Mouse (Mus musculus): Measurements from ENCODE around the gene Metap1d. TPM values are rescaled to one million over a fixed set of nuclear protein-coding genes. Genes with fewer than 3 reads are reported as not detected.

The Metap1d gene
- total and polyA plus RNA-seq, 3 experiments = 19.5 to 28.5 TPM; not detected in 1

GRCm38 (mm10) chr2:71534242-71535052 lies 81.4 kb downstream of the Metap1d start:
- no peaks in the 10 kb centered on the region for H3K27me3 ChIP-seq (ENCODE audit: control insufficient read depth in 1 of 2, insufficient read depth in 2 of 2, low read length in 2 of 2)
- peaks cover 0 to 3% of the 10 kb centered on the region in 2 experiments; a peak in 1 of 4 replicates for H3K4me1 ChIP-seq (ENCODE audit: control insufficient read depth in 1 of 2, insufficient read depth in 2 of 2, low read length in 2 of 2)
- H3K4me3 ChIP-seq (ENCODE audit: control insufficient read depth in 1 of 2, insufficient read depth in 1 of 2, low read depth in 2 of 2, low read length in 2 of 2) = no peak overlapping the region
- no peak overlapping the region for H3K27ac ChIP-seq (ENCODE audit: control insufficient read depth, low read depth, low read length)
- TF ChIP-seq NRF1 (IDR thresholded peaks at IDR 0.05; ENCODE audit: insufficient read depth, low read depth, low read length, poor library complexity, severe bottlenecking) (no peak), RAD21 (IDR thresholded peaks at IDR 0.05; ENCODE audit: low read depth, low read length) (no peak)
- no peak overlapping the region for H3K9ac ChIP-seq (ENCODE audit: control insufficient read depth, low read depth, low read length, poor library complexity, severe bottlenecking)
- DNase-seq (ENCODE audit: low read depth, low spot score) = no peak
- H3K9me3 ChIP-seq (replicated peaks; ENCODE audit: insufficient read depth, low read length) = no peaks in the 10 kb centered on the region
- peaks cover 3% of the 10 kb centered on the region; the same call in 1 of the 2 replicates for H3K79me2 ChIP-seq (ENCODE audit: control insufficient read depth, insufficient read depth, low read length, poor library complexity)
- H3K36me3 ChIP-seq (ENCODE audit: control insufficient read depth in 1 of 2, insufficient read depth in 2 of 2, low read length in 2 of 2) = peaks cover 0 to 4% of the 10 kb centered on the region in 2 experiments; a peak in 2 of 4 replicates

- Histone ChIP-seq H3K4me3 (ENCODE audit: control insufficient read depth in 1 of 2, insufficient read depth in 1 of 2, low read depth in 2 of 2, low read length in 2 of 2) (no peak overlapping the region), H3K27me3 (ENCODE audit: control insufficient read depth in 1 of 2, insufficient read depth in 2 of 2, low read length in 2 of 2) (no peaks in the 10 kb centered on the region), H3K36me3 (ENCODE audit: control insufficient read depth in 1 of 2, insufficient read depth in 2 of 2, low read length in 2 of 2) (peaks cover 0 to 12% of the 10 kb centered on the region in 2 experiments; a peak in 2 of 4 replicates), H3K4me1 (ENCODE audit: control insufficient read depth in 1 of 2, insufficient read depth in 2 of 2, low read length in 2 of 2) (peaks cover 9 to 16% of the 10 kb centered on the region in 2 experiments; a peak in 3 of 4 replicates), H3K9ac (ENCODE audit: control insufficient read depth, low read depth, low read length, poor library complexity, severe bottlenecking) (no peak overlapping the region), H3K27ac (ENCODE audit: control insufficient read depth, low read depth, low read length) (no peak overlapping the region), H3K9me3 (replicated peaks; ENCODE audit: insufficient read depth, low read length) (no peaks in the 10 kb centered on the region), H3K79me2 (ENCODE audit: control insufficient read depth, insufficient read depth, low read length, poor library complexity) (no peaks in the 10 kb centered on the region)
- DNase-seq (ENCODE audit: low read depth, low spot score) = no peak
- TF ChIP-seq GATA1 (IDR thresholded peaks at IDR 0.05; ENCODE audit: low read depth, low read length) (no peak), RAD21 (IDR thresholded peaks at IDR 0.05; ENCODE audit: low read depth, low read length) (no peak), MYB (IDR thresholded peaks at IDR 0.05; ENCODE audit: low read depth, low read length) (no peak), CHD2 (IDR thresholded peaks at IDR 0.05; ENCODE audit: low read length) (no peak), ZKSCAN1 (IDR thresholded peaks at IDR 0.05; ENCODE audit: low read depth, low read length) (no peak)
Measured at GRCm38 (mm10) chr2:71540611-71541417, 87.7 kb downstream of the Metap1d start.

GRCm38 (mm10) chr2:71541418-71542226 lies 88.5 kb downstream of the Metap1d start:
- Histone ChIP-seq H3K9ac (ENCODE audit: control insufficient read depth, low read depth, low read length, poor library complexity, severe bottlenecking) (peak overlapping the region; percentile 23), H3K4me3 (ENCODE audit: control insufficient read depth in 1 of 2, insufficient read depth in 1 of 2, low read depth in 2 of 2, low read length in 2 of 2) (peak overlapping the region; percentile 0 to 86; a peak in 2 of 4 replicates), H3K27ac (ENCODE audit: control insufficient read depth, low read depth, low read length) (peak overlapping the region; percentile 71), H3K9me3 (replicated peaks; ENCODE audit: insufficient read depth, low read length) (no peaks in the 10 kb centered on the region), H3K36me3 (ENCODE audit: control insufficient read depth in 1 of 2, insufficient read depth in 2 of 2, low read length in 2 of 2) (peaks cover 0 to 12% of the 10 kb centered on the region in 2 experiments; a peak in 2 of 4 replicates), H3K27me3 (ENCODE audit: control insufficient read depth in 1 of 2, insufficient read depth in 2 of 2, low read length in 2 of 2) (no peaks in the 10 kb centered on the region), H3K4me1 (ENCODE audit: control insufficient read depth in 1 of 2, insufficient read depth in 2 of 2, low read length in 2 of 2) (peaks cover 9 to 16% of the 10 kb centered on the region in 2 experiments; a peak in 3 of 4 replicates), H3K79me2 (ENCODE audit: control insufficient read depth, insufficient read depth, low read length, poor library complexity) (no peaks in the 10 kb centered on the region)
- DNase-seq (ENCODE audit: low read depth, low spot score) = no peak
- no peak for TF ChIP-seq SIN3A (IDR thresholded peaks at IDR 0.05; ENCODE audit: low read length)
- no peak for TF ChIP-seq USF2 (IDR thresholded peaks at IDR 0.05; ENCODE audit: borderline replicate concordance in 1 of 2, insufficient read depth in 1 of 2, low read depth in 1 of 2, low read length in 2 of 2)
- TF ChIP-seq MAX (IDR thresholded peaks at IDR 0.05; ENCODE audit: low read length) = no peak
- TF ChIP-seq MYB (IDR thresholded peaks at IDR 0.05; ENCODE audit: low read depth, low read length) = no peak
- TF ChIP-seq ZNF384 (IDR thresholded peaks at IDR 0.05; ENCODE audit: low read depth, low read length) = no peak
- TF ChIP-seq CHD2 (IDR thresholded peaks at IDR 0.05; ENCODE audit: low read length) = no peak
- TF ChIP-seq ETS1 (IDR thresholded peaks at IDR 0.05; ENCODE audit: low read depth, low read length) = no peak
- TF ChIP-seq NELFE (IDR thresholded peaks at IDR 0.05; ENCODE audit: low read depth, low read length) = no peak
- no peak for TF ChIP-seq POLR2A (IDR thresholded peaks at IDR 0.05; ENCODE audit: control insufficient read depth in 1 of 2, insufficient read depth in 1 of 2, low read depth in 1 of 2, low read length in 2 of 2, poor library complexity in 1 of 2)
- no peak for TF ChIP-seq MAFK (IDR thresholded peaks at IDR 0.05; ENCODE audit: borderline replicate concordance, low read depth, low read length)
- no peak for TF ChIP-seq EP300 (IDR thresholded peaks at IDR 0.05; ENCODE audit: low read depth in 1 of 2, low read length in 2 of 2)

All from MEL (cell line).